Comparison of ENCODE assay signal across 14 mouse cellular contexts in the genomic region with DNA sequence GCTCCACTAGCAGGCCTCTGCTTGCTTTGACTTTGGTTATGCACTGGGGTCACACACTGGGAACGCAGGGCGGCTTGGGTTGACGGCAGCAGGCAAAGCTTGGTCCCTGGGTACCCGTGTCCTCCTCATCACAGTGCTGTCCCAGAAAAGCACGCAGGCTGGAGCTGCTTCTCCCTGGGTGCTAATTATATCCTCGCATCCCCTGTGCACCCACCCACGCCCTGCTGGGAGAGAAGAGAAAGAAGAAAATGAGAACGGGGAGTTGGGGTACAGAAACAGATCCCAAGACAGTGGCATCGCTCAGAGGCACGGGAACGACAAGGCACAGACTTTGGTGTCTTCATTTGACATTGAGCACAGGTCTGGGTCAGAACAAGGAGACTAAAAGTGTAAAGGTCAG. TPM values are rescaled to one million over a fixed set of nuclear protein-coding genes. Genes with fewer than 3 reads are reported as not detected.
DNase-seq lines count a peak whose midpoint lies in the region.
"Had no signal": no experiment of that assay in that cellular context is flagged by ENCODE, and none has a peak within 500 bp of the region (broad histone marks: within the 10 kb centered on the region; RNA-seq: fewer than 3 reads in every experiment).

No protein-coding gene starts in this region.

- H3K4me3 ChIP-seq in limb, embryonic 10.5 days = no peak overlapping the region
- H3K4me3 ChIP-seq: neural tube, embryonic 12.5 days had no signal

- intact Hi-C loops in left cerebral cortex, postnatal 14 days (cut with DNase I) = no loop called here

- no peaks in the 10 kb centered on the region for H3K27me3 ChIP-seq in limb, embryonic 10.5 days (ENCODE audit: low read depth, poor library complexity, severe bottlenecking)
- H3K27me3 ChIP-seq: neural tube, embryonic 12.5 days had no signal

- DNase-seq in frontal cortex, postnatal 10 days (ENCODE audit: low spot score in 2 of 2) = peak; percentile 62 to 78
- peak; percentile 68 to 84 for DNase-seq in layer of hippocampus, adult 8-10 months (ENCODE audit: low spot score in 2 of 2)
- DNase-seq in left cerebral cortex, postnatal 14 days (ENCODE audit: low spot score in 2 of 2) = peak; percentile 83 to 90
- DNase-seq in right cerebral cortex, postnatal 36 days (ENCODE audit: low spot score in 2 of 2) = peak; percentile 78 to 91
- DNase-seq in thymus, postnatal 0 days (ENCODE audit: low spot score) = no peak
- no peak for DNase-seq in gastrocnemius, postnatal 4 days (ENCODE audit: low spot score in 2 of 2)
- DNase-seq in limb, embryonic 10.5 days (ENCODE audit: low spot score) = no peak
- DNase-seq: adrenal gland, adult 8-10 months; cerebellum, postnatal 14 days; heart, adult 18-20 months; kidney, postnatal 14 days had no signal

- no peaks in the 10 kb centered on the region for H3K9me3 ChIP-seq in limb, embryonic 10.5 days (replicated peaks)
- H3K9me3 ChIP-seq: neural tube, embryonic 12.5 days had no signal

- WGBS in limb, embryonic 10.5 days = 90% methylated on average over 11 of the region's 11 CpGs

- no peak overlapping the region for H3K27ac ChIP-seq in limb, embryonic 10.5 days
- H3K27ac ChIP-seq: hindbrain, embryonic 14.5 days; neural tube, embryonic 12.5 days had no signal

- H3K4me1 ChIP-seq in limb, embryonic 10.5 days = no peaks in the 10 kb centered on the region

- H3K36me3 ChIP-seq in limb, embryonic 10.5 days = no peaks in the 10 kb centered on the region
- H3K36me3 ChIP-seq: neural tube, embryonic 12.5 days had no signal

RNA-seq across cellular contexts. Expression of a gene that starts 50.0 kb away (rescaled TPM):
- 100 to 1,000 TPM; 221 to 255 (median 242) TPM for total RNA-seq in layer of hippocampus, adult 8-10 months (2022)
- 100 to 1,000 TPM; 162 to 176 TPM for total RNA-seq in left cerebral cortex, postnatal 14 days (2021)
- 0.25 and 0.32 TPM in 2 replicates for polyA plus RNA-seq in thymus, postnatal 0 days (2015; fragmentation: Nextera tagmentation; extraction: Ambion mirVana)
- 1 to 10 TPM; 2.0 to 2.5 TPM for total RNA-seq in gastrocnemius, postnatal 4 days (2021)
- polyA plus RNA-seq in limb, embryonic 10.5 days (2016; fragmentation: Nextera tagmentation; extraction: Ambion mirVana) = 0.20 and 0.35 TPM in 2 replicates
- total RNA-seq: MEL had no signal

Comparison
In these comparisons a context has a peak if more than half of its experiments do, and no peak if none do; other contexts are left out.
1. DNase-seq: peak in frontal cortex, postnatal 10 days (2 of 2), layer of hippocampus, adult 8-10 months (2 of 2), left cerebral cortex, postnatal 14 days (2 of 2) and right cerebral cortex, postnatal 36 days (2 of 2); none in thymus, postnatal 0 days (single experiment), gastrocnemius, postnatal 4 days (0 of 2) and limb, embryonic 10.5 days (single experiment).
2. RNA of a gene that starts 50.0 kb away (total RNA-seq): 221 to 255 TPM in layer of hippocampus, adult 8-10 months and 162 to 176 TPM in left cerebral cortex, postnatal 14 days; 2.0 to 2.5 TPM in gastrocnemius, postnatal 4 days; every median in the first group is over 10 times any median in the second.